Mouse (Mus musculus) midbrain, postnatal 0 days (tissue): Measurements from ENCODE around the gene Tbc1d14. TPM values are rescaled to one million over a fixed set of nuclear protein-coding genes. Genes with fewer than 3 reads are reported as not detected.

Experiments
- ATAC-seq: fragments of 200-750 bp; cut with Nextera tagmentation; 2 replicates; pipeline ENCODE4 v1.8.0; 2017; ENCODE audit warnings: moderate number of reproducible peaks, mild to moderate bottlenecking, moderate TSS enrichment, moderate library complexity; ENCODE audit not compliant: low FRiP score
- DNase-seq: peaks from one replicate; pipeline ENCODE4 v3.0.0-alpha.2; 2015; ENCODE audit warnings: low spot score
- H3K27ac ChIP-seq: fragments of 300-500 bp; sonication (generic); 2 replicates; pipeline ENCODE4 v1.5.1; 2014; ENCODE audit warnings: low read depth, mild to moderate bottlenecking, low read length, mixed read lengths
- H3K27me3 ChIP-seq: fragments of 300-500 bp; sonication (generic); 2 replicates; pipeline ENCODE4 v1.6.1; 2014; ENCODE audit warnings: low read length, control low read depth, mixed read lengths; ENCODE audit not compliant: insufficient read depth
- H3K36me3 ChIP-seq: fragments of 300-500 bp; sonication (generic); 2 replicates; pipeline ENCODE4 v1.6.1; 2014; ENCODE audit warnings: low read length, control low read depth, mixed read lengths; ENCODE audit not compliant: insufficient read depth
- H3K4me1 ChIP-seq: fragments of 300-500 bp; sonication (generic); 2 replicates; pipeline ENCODE4 v1.6.1; 2014; ENCODE audit warnings: mild to moderate bottlenecking, control low read depth, antibody characterized with exemption, low read length, mixed read lengths; ENCODE audit not compliant: insufficient read depth
- H3K4me2 ChIP-seq: fragments of 300-500 bp; sonication (generic); 2 replicates; pipeline ENCODE4 v1.6.1; 2014; ENCODE audit warnings: low read depth, mild to moderate bottlenecking, low read length, mixed read lengths; ENCODE audit not compliant: poor library complexity, severe bottlenecking
- H3K4me3 ChIP-seq: fragments of 300-500 bp; sonication (generic); 2 replicates; pipeline ENCODE4 v1.5.1; 2014; ENCODE audit warnings: low read depth, mild to moderate bottlenecking, low read length, moderate library complexity
- H3K9ac ChIP-seq: fragments of 300-500 bp; sonication (generic); replicated peaks from 2 replicates; pipeline ENCODE4 v1.6.1; 2014; ENCODE audit warnings: mild to moderate bottlenecking, low read length, moderate library complexity, mixed read lengths; ENCODE audit not compliant: poor library complexity, severe bottlenecking
- H3K9me3 ChIP-seq: fragments of 300-500 bp; sonication (generic); 2 replicates; pipeline ENCODE4 v1.6.1; 2016; ENCODE audit warnings: low read length, control low read depth
- CTCF ChIP-seq: IDR thresholded peaks from 2 replicates; pipeline ENCODE4 v1.5.1; 2016; ENCODE audit warnings: antibody characterized with exemption, mild to moderate bottlenecking
- WGBS: fragments of 180-500 bp; shearing (Covaris S2); extraction: QIAGEN DNeasy Blood & Tissue Kit; methylation state at CpG from one replicate; pipeline ENCODE4 v1.1.7; 2014; 5-methylcytosine and 5-hydroxymethylcytosine counted together
- polyA plus RNA-seq: library from polyadenylated mRNA; unstranded; fragments of >200 nt; fragmentation: Nextera tagmentation; extraction: Ambion mirVana; gene quantifications from 2 replicates; pipeline ENCODE4 v1.2.1, GENCODE M21; 2015
- total RNA-seq: library from RNA; depleted of rRNA; stranded (reverse); fragments of >200 nt; gene quantifications from 2 replicates; pipeline ENCODE4 v1.2.3, GENCODE M21; 2014

The Tbc1d14 gene
- total and polyA plus RNA-seq, 2 experiments from 2014 or later: 29.3 to 51.0 TPM

DNA sequence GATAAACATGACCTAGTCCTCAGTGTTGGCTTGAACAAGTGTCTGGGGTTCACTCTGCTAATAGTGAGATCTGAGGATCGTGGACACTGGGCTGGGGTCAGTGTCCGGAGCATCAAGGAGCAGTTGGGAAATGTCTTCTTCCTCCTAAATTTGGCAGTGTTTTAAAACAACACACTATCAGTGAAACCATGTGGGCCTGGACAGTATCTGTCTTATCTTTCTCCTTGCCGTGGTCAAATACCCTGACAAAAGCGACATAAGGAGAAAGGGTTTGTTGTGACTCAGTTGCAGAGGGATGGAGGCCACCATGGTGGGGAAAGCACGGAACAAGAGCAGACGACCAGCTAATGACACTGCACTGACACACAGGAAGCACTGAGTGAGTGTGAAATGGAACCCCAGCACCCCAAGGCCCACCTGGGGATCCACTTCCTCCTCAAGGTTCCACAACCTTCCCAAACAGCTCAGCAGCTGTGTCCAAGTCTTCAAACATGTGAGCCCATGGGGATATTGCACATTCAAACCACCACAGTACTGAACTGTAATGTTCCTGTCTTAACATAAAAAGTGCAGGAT lies 58.5 kb downstream of the Tbc1d14 start:
- H3K27me3 ChIP-seq: no peaks in the 10 kb centered on the region
- DNase-seq (no peak), ATAC-seq (no peak)
- no peaks in the 10 kb centered on the region for H3K9me3 ChIP-seq
- 91% methylated on average over 6 of the region's 6 CpGs for WGBS
- no peak overlapping the region for H3K4me3 ChIP-seq
- H3K4me2 ChIP-seq: no peak overlapping the region
- H3K4me1 ChIP-seq: no peaks in the 10 kb centered on the region
- no peak overlapping the region for H3K27ac ChIP-seq
- TF ChIP-seq CTCF: no peak
- H3K9ac ChIP-seq: no peak overlapping the region
- no peaks in the 10 kb centered on the region for H3K36me3 ChIP-seq

DNA sequence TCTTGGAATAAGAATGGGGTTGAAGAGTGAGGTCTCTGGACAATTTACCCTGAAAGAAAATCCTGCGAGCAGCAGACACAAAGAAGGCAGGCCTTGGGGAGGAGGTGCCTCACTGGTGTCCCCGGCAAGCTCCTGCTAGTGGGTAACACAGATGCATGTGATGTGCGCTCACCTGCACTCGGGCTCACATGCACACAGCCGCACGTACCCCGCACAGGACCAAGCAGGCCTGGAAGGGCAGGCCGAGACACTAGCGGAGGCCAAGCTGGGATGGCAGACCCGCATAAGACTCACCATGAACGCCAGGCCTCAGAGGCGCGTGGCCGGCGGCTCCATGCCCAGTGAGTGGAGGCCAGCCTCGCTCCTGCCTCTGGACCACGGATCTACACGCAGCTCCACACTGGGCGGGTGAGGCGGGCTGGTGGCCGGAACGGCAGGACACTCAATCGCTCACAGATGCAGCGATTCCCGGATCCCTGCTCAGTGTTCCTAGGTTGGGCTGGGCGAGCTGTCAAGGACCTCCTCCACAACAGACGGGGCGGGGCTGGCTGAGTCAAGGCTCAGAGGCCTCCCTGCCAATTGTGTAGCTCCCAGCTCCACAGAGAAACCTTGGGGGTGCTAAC lies 62.8 kb downstream of the Tbc1d14 start:
- Histone ChIP-seq H3K4me1 (peaks cover 7% of the 10 kb centered on the region; the same call in 1 of the 2 replicates), H3K36me3 (no peaks in the 10 kb centered on the region), H3K9ac (peak overlapping the region; percentile 86), H3K4me3 (peak overlapping the region; percentile 79), H3K27ac (peak overlapping the region; percentile 88), H3K9me3 (no peaks in the 10 kb centered on the region), H3K4me2 (peak overlapping the region; percentile 52), H3K27me3 (no peaks in the 10 kb centered on the region)
- TF ChIP-seq CTCF: no peak; the same call in 1 of the 2 replicates
- ATAC-seq (peak; percentile 94), DNase-seq (peak; percentile 95)
- WGBS: under 1% methylated on average over 28 of the region's 28 CpGs

DNA sequence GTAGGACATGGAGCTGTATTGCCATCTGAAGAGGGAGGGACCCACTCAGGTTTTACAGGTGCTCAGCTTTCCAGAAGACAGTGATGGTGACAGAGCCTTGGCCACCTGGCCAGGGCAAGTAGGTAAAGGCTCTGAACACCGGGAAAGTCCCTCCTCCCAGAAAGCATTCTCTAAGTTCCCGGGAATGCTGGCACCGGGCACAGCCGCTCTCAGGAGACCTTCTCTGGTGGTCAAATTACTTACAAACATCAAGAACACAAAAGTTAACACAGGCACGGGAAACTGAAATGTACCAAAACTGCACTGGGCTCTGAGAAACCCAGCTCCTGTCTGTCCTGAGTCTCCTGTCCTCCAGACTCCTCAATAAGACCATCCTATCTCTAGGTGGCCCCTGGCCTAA lies 63.4 kb downstream of the Tbc1d14 start:
- no peak for ATAC-seq
- WGBS: 9% methylated on average over 5 of the region's 5 CpGs
- no peaks in the 10 kb centered on the region for H3K27me3 ChIP-seq
- peak overlapping the region; percentile 52 for H3K4me2 ChIP-seq
- H3K4me1 ChIP-seq: peaks cover 7% of the 10 kb centered on the region; the same call in 1 of the 2 replicates
- DNase-seq: no peak
- peak overlapping the region; percentile 86 for H3K9ac ChIP-seq
- H3K27ac ChIP-seq: peak overlapping the region; percentile 88
- TF ChIP-seq CTCF: no peak
- H3K4me3 ChIP-seq: peak overlapping the region; percentile 79
- no peaks in the 10 kb centered on the region for H3K36me3 ChIP-seq
- no peaks in the 10 kb centered on the region for H3K9me3 ChIP-seq

DNA sequence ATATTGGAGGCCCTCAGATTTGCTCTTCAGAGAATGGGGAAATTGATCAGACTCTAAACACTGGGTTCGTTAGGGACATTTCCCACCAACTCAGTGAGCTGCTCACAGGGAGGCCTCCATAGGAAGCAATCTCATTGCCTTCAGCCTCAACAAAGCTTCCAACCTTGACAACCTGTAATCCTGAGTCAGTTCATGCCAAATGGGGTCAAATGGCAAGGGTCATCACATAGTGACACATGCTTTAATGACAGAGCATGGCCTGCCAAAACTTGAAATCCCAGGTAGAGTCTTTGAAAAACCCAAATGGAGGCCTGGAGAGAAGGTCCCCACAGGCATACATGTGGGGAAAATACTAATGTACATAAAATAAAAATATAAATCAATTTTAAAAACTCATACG lies 66.2 kb downstream of the Tbc1d14 start:
- ATAC-seq (no peak), DNase-seq (no peak)
- no peak for TF ChIP-seq CTCF
- Histone ChIP-seq H3K4me1 (peaks cover 7% of the 10 kb centered on the region; the same call in 1 of the 2 replicates), H3K9me3 (no peaks in the 10 kb centered on the region), H3K9ac (no peak overlapping the region), H3K4me3 (no peak overlapping the region), H3K27me3 (no peaks in the 10 kb centered on the region), H3K27ac (no peak overlapping the region), H3K4me2 (no peak overlapping the region), H3K36me3 (peaks cover 11% of the 10 kb centered on the region; the same call in 1 of the 2 replicates)
- 94% methylated on average over 2 of the region's 2 CpGs for WGBS

DNA sequence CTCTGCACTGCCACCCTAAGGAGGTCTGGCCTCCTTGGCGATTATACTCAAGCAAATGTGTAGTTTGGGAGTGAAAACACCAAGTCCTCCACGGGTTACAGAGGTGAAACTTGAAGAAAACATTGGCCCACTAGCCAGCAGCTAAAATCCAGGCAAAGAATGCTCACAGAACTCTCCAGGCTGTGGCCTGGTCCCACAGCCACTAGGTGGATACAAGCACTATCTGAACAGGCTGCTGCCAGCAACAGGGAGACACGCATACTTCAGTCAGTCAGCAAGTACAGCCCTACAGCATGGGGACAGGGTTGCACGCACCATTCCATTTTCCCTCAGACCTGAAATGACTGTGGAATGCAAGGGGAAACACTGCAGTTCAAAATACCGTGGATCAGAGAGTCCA lies 66.8 kb downstream of the Tbc1d14 start:
- peaks cover 7% of the 10 kb centered on the region; the same call in 1 of the 2 replicates for H3K4me1 ChIP-seq
- H3K4me3 ChIP-seq: no peak overlapping the region
- H3K9ac ChIP-seq: no peak overlapping the region
- peaks cover 15% of the 10 kb centered on the region; the same call in 1 of the 2 replicates for H3K36me3 ChIP-seq
- no peaks in the 10 kb centered on the region for H3K27me3 ChIP-seq
- peak; percentile 65 for TF ChIP-seq CTCF
- WGBS: 82% methylated on average over 5 of the region's 5 CpGs
- DNase-seq: no peak
- no peak for ATAC-seq
- H3K4me2 ChIP-seq: no peak overlapping the region
- H3K27ac ChIP-seq: no peak overlapping the region
- no peaks in the 10 kb centered on the region for H3K9me3 ChIP-seq

DNA sequence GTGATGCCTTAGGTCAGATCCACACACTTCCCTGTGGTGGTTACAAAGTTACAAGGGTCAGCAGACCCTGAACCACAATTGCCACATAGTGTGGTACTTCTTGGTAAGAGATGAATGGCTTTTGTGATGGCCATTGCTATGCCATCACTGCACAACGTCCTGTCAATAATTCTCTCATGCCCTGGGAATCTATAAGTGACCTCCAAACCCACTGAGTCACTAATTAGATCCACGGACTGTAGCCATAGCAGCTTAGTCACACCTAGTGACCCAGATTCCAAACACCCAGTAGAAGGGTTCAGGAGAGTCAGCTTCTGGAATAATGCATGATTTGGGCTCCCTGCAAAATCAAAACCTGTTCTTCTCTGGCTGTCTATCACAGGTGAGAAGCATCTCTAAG lies 67.9 kb downstream of the Tbc1d14 start:
- Histone ChIP-seq H3K27ac (no peak overlapping the region), H3K27me3 (no peaks in the 10 kb centered on the region), H3K9me3 (no peaks in the 10 kb centered on the region), H3K9ac (no peak overlapping the region), H3K4me1 (peaks cover 7% of the 10 kb centered on the region; the same call in 1 of the 2 replicates), H3K36me3 (peaks cover 23% of the 10 kb centered on the region), H3K4me3 (no peak overlapping the region), H3K4me2 (no peak overlapping the region)
- DNase-seq (no peak), ATAC-seq (no peak)
- 69% methylated on average over 2 of the region's 2 CpGs for WGBS
- TF ChIP-seq CTCF: no peak
